Mouse (Mus musculus) regulatory T cell (primary cell): ENCODE results near the gene Katnal1.

Source experiments
- in situ Hi-C: fragments of 300-600 bp; cut with MboI, MseI; formaldehyde crosslinking; loops from one replicate; pipeline ENCODE4 v1.15.1; 2025; ENCODE audit warnings: high pct_unique_total_duplicates

Katnal1 gene

GRCm38 (mm10) chr5:148928382-148929115, 571 bp downstream of the Katnal1 start:
- in situ Hi-C loops, result no loop called here

- in situ Hi-C loops, result no loop called here
These were observed 1.4 kb downstream of the Katnal1 start for GRCm38 (mm10) chr5:148927717-148928223.

- in situ Hi-C loops, result no loop called here
These were observed 4.5 kb downstream of the Katnal1 start for GRCm38 (mm10) chr5:148924586-148924985.

- in situ Hi-C loops, result no loop called here
These were observed 5.1 kb downstream of the Katnal1 start for GRCm38 (mm10) chr5:148924051-148924450.

GRCm38 (mm10) chr5:148923408-148923807, 5.7 kb downstream of the Katnal1 start:
- in situ Hi-C loops, result no loop called here

GRCm38 (mm10) chr5:148922773-148923172, 6.3 kb downstream of the Katnal1 start:
- in situ Hi-C loops, result no loop called here

- in situ Hi-C loops, result loop anchor here (10.0 kb wide), 1 partner anchor 1573 kb away; no protein-coding TSS in a partner anchor
These were observed 11.1 kb downstream of the Katnal1 start for GRCm38 (mm10) chr5:148918049-148918448.

- in situ Hi-C loops, result loop anchor here (10.0 kb wide), 1 partner anchor 1572 kb away; no protein-coding TSS in a partner anchor
These were observed 12.3 kb downstream of the Katnal1 start for GRCm38 (mm10) chr5:148916775-148917174.

GRCm38 (mm10) chr5:148912262-148912661, 16.9 kb downstream of the Katnal1 start:
- in situ Hi-C loops, result loop anchor here (10.0 kb wide), 1 partner anchor 1567 kb away; no protein-coding TSS in a partner anchor

GRCm38 (mm10) chr5:148910066-148910465, 19.1 kb downstream of the Katnal1 start:
- in situ Hi-C loops, result loop anchor here (10.0 kb wide), 1 partner anchor 1565 kb away; no protein-coding TSS in a partner anchor

- in situ Hi-C loops, result no loop called here
These were observed 19.7 kb downstream of the Katnal1 start for GRCm38 (mm10) chr5:148909402-148909801.

GRCm38 (mm10) chr5:148909057-148909395, 20.1 kb downstream of the Katnal1 start:
- in situ Hi-C loops, result no loop called here

GRCm38 (mm10) chr5:148908191-148909056, 20.7 kb downstream of the Katnal1 start:
- in situ Hi-C loops, result no loop called here

- in situ Hi-C loops, result no loop called here
These were observed 22.8 kb downstream of the Katnal1 start for GRCm38 (mm10) chr5:148906305-148906704.

GRCm38 (mm10) chr5:148904846-148905245, 24.3 kb downstream of the Katnal1 start:
- in situ Hi-C loops, result no loop called here

- in situ Hi-C loops, result loop anchor here (10.0 kb wide), 1 partner anchor 195 kb away; no protein-coding TSS in a partner anchor
These were observed 29.8 kb downstream of the Katnal1 start for GRCm38 (mm10) chr5:148899361-148899760.

- in situ Hi-C loops, result loop anchor here (10.0 kb wide), 1 partner anchor 193 kb away; no protein-coding TSS in a partner anchor
These were observed 31.1 kb downstream of the Katnal1 start for GRCm38 (mm10) chr5:148897941-148898417.

GRCm38 (mm10) chr5:148897069-148897702, 31.9 kb downstream of the Katnal1 start:
- in situ Hi-C loops, result loop anchor here (10.0 kb wide), 1 partner anchor 192 kb away; no protein-coding TSS in a partner anchor

- in situ Hi-C loops, result loop anchor here (10.0 kb wide), 1 partner anchor 192 kb away; no protein-coding TSS in a partner anchor
These were observed 32.6 kb downstream of the Katnal1 start for GRCm38 (mm10) chr5:148896515-148896914.

- in situ Hi-C loops, result loop anchor here (10.0 kb wide), 1 partner anchor 191 kb away; no protein-coding TSS in a partner anchor
These were observed 33.3 kb downstream of the Katnal1 start for GRCm38 (mm10) chr5:148895833-148896232.

GRCm38 (mm10) chr5:148895034-148895433, 34.1 kb downstream of the Katnal1 start:
- in situ Hi-C loops, result loop anchor here (10.0 kb wide), 1 partner anchor 190 kb away; no protein-coding TSS in a partner anchor
